Mouse (Mus musculus) E14TG2a.4 (cell line): Measurements from ENCODE around the gene Lyar.
A peak's percentile ranks its signal among the peaks of the same experiment; 100 is the strongest.

Experiments used
- H3K27me3 ChIP-seq: 2 replicates; pipeline ENCODE4 v1.6.1; 2014; ENCODE audit warnings: low read length, control low read depth; ENCODE audit not compliant: insufficient read depth
- H3K36me3 ChIP-seq: 2 replicates; pipeline ENCODE4 v1.6.1; 2014; ENCODE audit warnings: low read length, control low read depth; ENCODE audit not compliant: insufficient read depth
- H3K4me1 ChIP-seq: replicated peaks from 2 replicates; pipeline ENCODE4 v1.6.1; 2014; ENCODE audit warnings: low read depth, low read length, control low read depth
- H3K4me3 ChIP-seq: replicated peaks from 2 replicates; pipeline ENCODE4 v1.5.1; 2014; ENCODE audit warnings: mild to moderate bottlenecking, low read length
- H3K9me3 ChIP-seq: 2 replicates; pipeline ENCODE4 v1.6.1; 2014; ENCODE audit warnings: low read length, control low read depth
- CTCF ChIP-seq: conservative IDR thresholded peaks from 2 replicates; pipeline ENCODE4 v1.5.1; 2014; ENCODE audit warnings: low read length
- NANOG ChIP-seq: IDR thresholded peaks from 2 replicates; pipeline ENCODE4 v1.6.1; 2014; ENCODE audit warnings: borderline replicate concordance, low read length, mixed read lengths
- POU5F1 ChIP-seq: IDR thresholded peaks from 2 replicates; pipeline ENCODE4 v1.6.1; 2014; ENCODE audit warnings: low read length, borderline replicate concordance

The Lyar gene

DNA sequence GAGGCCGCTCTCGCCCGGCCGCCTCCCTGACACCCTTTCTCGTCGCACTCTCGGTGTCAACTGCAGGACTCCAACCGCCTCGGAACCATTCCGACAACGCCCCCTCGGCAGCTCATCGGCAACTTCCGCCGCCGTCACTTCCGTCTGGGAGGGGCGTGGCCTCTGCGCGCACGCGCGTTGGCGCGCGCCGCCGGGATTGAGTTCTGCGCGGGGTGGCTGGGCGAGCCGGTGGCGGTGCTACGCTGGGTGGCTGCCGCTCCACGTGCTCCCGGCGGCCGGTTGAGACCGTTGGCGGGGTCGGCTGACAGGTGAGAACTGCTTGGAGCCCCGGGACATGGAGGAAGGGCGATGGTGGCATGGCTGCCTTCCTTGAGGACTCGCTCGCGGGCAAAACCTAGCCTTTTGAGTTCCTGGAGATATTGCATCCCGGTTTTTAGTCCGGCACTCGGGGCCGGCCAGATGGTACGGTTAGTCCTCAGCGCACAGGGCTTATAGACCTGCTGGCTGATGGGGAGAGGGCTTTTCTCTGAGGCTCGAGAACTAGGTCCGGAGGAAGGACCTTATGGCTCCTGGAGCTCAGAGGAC, at the start of gene Lyar, which contains the start of gene Zbtb49:
TSS of gene Lyar (plus strand) at position 143 of the 585 bp plus-strand sequence.
TSS of gene Zbtb49 (minus strand) at position 130 of the 585 bp plus-strand sequence.
- peaks cover 55% of the 10 kb centered on the region for H3K36me3 ChIP-seq

DNA sequence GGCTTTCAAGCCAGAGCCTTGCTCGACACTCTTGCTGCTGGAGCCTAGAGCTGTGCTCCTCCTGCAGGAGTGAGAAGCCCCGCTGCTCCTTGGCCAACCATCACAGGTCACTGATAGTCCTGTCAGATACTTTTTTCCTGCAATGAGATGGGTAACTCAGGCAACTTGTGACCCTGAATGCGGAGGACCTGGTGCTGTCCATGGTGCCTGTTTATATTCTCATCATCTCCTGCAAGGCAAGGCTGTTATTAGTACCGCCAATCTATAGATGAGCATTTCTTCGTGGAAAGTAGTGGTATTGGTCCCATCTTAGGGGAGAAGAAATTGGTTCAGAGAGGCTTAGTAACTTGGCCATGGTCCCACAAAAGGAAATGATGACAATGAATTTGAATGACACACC, 46.5 kb upstream of the Lyar start:
- no peaks in the 10 kb centered on the region for H3K36me3 ChIP-seq
- no peaks in the 10 kb centered on the region for H3K4me1 ChIP-seq
- peaks cover 28% of the 10 kb centered on the region for H3K27me3 ChIP-seq
- peaks cover 35% of the 10 kb centered on the region for H3K9me3 ChIP-seq
- TF ChIP-seq POU5F1 (no peak), CTCF (no peak), NANOG (no peak)
- no peak overlapping the region for H3K4me3 ChIP-seq

More for the DNA sequence above, at the start of gene Lyar, which contains the start of gene Zbtb49:
- Histone ChIP-seq H3K9me3 (no peaks in the 10 kb centered on the region), H3K4me1 (peaks cover 44% of the 10 kb centered on the region), H3K4me3 (peak within 1 kb of the TSS; percentile 99), H3K27me3 (no peaks in the 10 kb centered on the region)
- no peak for TF ChIP-seq POU5F1
- no peak for TF ChIP-seq CTCF
- no peak for TF ChIP-seq NANOG

DNA sequence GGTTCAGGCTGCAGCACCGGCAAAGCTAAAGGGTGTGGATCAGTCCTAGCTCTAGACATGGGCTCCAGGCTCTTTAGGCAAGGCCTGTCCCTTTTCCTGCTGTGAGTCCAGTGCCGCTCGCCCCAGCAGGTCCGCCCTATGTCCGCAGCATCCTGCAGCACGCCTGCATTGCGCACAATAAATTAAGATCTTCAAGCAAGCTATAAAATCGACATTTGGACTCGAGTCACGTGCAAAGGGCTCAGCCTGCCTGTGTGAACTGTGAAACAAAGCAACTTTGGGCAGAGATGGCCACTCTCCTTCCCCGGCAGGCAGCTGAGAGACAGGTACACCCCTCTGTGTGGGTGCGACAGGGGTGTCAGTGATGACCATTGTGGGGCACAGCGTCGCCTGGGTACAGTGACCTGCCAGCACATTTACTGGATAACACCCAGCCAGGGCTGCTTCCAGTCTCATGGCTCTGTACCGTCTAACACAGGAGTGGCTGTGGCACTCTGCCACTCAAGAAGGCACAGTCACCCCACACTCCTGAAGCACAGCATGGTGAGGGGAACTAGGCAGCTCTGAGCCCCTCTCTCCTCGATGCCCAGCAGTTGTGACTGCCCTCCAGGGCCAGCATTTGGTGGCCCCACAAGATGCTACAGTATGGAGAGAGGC, 45.9 kb upstream of the Lyar start:
- Histone ChIP-seq H3K27me3 (peaks cover 28% of the 10 kb centered on the region), H3K9me3 (peaks cover 41% of the 10 kb centered on the region), H3K36me3 (no peaks in the 10 kb centered on the region), H3K4me3 (no peak overlapping the region), H3K4me1 (no peaks in the 10 kb centered on the region)
- TF ChIP-seq CTCF (no peak), NANOG (no peak), POU5F1 (no peak)

GRCm38 (mm10) chr5:38184688-38185285, 35.5 kb upstream of the Lyar start:
- no peak for TF ChIP-seq NANOG
- no peak for TF ChIP-seq CTCF
- no peak for TF ChIP-seq POU5F1
- Histone ChIP-seq H3K9me3 (peaks cover 3% of the 10 kb centered on the region; the same call in 1 of the 2 replicates), H3K4me3 (no peak overlapping the region), H3K4me1 (no peaks in the 10 kb centered on the region), H3K36me3 (no peaks in the 10 kb centered on the region), H3K27me3 (no peaks in the 10 kb centered on the region)

GRCm38 (mm10) chr5:38187006-38187405, 33.3 kb upstream of the Lyar start:
- TF ChIP-seq CTCF (no peak), NANOG (no peak), POU5F1 (no peak)
- no peak overlapping the region for H3K4me3 ChIP-seq
- H3K27me3 ChIP-seq: no peaks in the 10 kb centered on the region
- H3K36me3 ChIP-seq: no peaks in the 10 kb centered on the region
- no peaks in the 10 kb centered on the region for H3K4me1 ChIP-seq
- H3K9me3 ChIP-seq: peaks cover 3% of the 10 kb centered on the region; the same call in 1 of the 2 replicates

DNA sequence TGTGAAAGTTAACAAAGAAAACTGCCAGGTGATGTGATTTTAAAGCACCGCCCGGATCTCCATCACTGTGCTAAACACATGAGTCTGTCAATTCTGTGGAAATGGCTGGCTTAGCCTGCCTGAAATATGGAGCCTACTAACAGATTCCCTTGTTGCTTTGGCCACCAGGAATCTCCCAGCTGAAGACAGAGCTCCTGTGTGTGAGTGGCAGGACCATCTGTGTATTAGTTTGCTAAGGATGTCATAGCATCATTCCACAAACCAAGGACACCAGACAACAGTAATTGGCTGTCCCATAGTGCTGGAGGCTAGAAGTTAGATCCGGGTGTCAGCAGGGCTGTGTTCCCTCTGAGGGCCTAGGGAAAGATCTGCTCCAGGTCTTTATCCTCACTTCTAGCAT, 29.4 kb upstream of the Lyar start:
- no peak overlapping the region for H3K4me3 ChIP-seq
- H3K9me3 ChIP-seq: peaks cover 3% of the 10 kb centered on the region; the same call in 1 of the 2 replicates
- 0 out of 2 replicates have a peak, but pooled peaks cover 2% of the 10 kb centered on the region for H3K27me3 ChIP-seq
- H3K36me3 ChIP-seq: no peaks in the 10 kb centered on the region
- TF ChIP-seq CTCF: no peak
- TF ChIP-seq POU5F1: no peak
- TF ChIP-seq NANOG: no peak
- no peaks in the 10 kb centered on the region for H3K4me1 ChIP-seq

DNA sequence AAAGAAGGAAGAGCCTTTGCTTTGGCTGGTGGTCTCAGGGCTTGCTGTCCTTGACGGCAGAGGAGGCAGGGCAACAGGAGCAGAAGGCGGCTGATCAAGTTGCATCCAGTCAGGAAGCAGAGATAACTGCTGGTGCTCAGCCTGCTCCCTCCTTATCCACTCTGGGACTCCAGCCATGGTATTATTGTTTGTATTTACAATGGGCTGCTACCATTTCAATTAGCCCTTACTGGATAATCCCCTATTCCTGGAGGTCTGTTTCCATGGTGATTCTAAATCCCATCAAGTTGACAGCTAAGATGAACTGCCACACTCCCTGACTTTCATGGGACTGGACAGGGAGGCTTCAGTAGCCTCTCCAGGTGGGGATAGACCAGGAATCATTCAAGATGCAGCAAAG, 25.3 kb upstream of the Lyar start:
- Histone ChIP-seq H3K27me3 (0 out of 2 replicates have a peak, but pooled peaks cover 2% of the 10 kb centered on the region), H3K36me3 (peaks cover 4% of the 10 kb centered on the region; the same call in 1 of the 2 replicates), H3K4me3 (no peak overlapping the region), H3K4me1 (no peaks in the 10 kb centered on the region), H3K9me3 (no peaks in the 10 kb centered on the region)
- TF ChIP-seq NANOG: no peak
- no peak for TF ChIP-seq CTCF
- no peak for TF ChIP-seq POU5F1

GRCm38 (mm10) chr5:38195941-38196340, 24.3 kb upstream of the Lyar start:
- H3K36me3 ChIP-seq: peaks cover 12% of the 10 kb centered on the region
- no peaks in the 10 kb centered on the region for H3K9me3 ChIP-seq
- 0 out of 2 replicates have a peak, but pooled peaks cover 2% of the 10 kb centered on the region for H3K4me1 ChIP-seq

More at GRCm38 (mm10) chr5:38195941-38196340, 24.3 kb upstream of the Lyar start:
- 0 out of 2 replicates have a peak, but pooled peaks cover 2% of the 10 kb centered on the region for H3K27me3 ChIP-seq
- no peak overlapping the region for H3K4me3 ChIP-seq
- TF ChIP-seq CTCF: no peak
- no peak for TF ChIP-seq POU5F1
- TF ChIP-seq NANOG: no peak
